Mouse (Mus musculus) testis, adult 2 months (tissue): ENCODE measurements around the gene Rragb.
A peak's percentile ranks its signal among the peaks of the same experiment; 100 is the strongest.

ENCODE experiments used
- CTCF ChIP-seq: fragments of 200-500 bp; IDR thresholded peaks from 2 replicates; pipeline ENCODE4 v1.5.1; 2012; ENCODE audit warnings: low read depth, mild to moderate bottlenecking, inconsistent platforms, low read length, moderate library complexity; ENCODE audit not compliant: control insufficient read depth, insufficient read depth, insufficient replicate concordance
- POLR2A ChIP-seq: fragments of 200-500 bp; IDR thresholded peaks from 2 replicates; pipeline ENCODE4 v1.6.1; 2012; ENCODE audit warnings: low read depth, mild to moderate bottlenecking, inconsistent platforms, low read length, moderate library complexity; ENCODE audit not compliant: control insufficient read depth

DNA sequence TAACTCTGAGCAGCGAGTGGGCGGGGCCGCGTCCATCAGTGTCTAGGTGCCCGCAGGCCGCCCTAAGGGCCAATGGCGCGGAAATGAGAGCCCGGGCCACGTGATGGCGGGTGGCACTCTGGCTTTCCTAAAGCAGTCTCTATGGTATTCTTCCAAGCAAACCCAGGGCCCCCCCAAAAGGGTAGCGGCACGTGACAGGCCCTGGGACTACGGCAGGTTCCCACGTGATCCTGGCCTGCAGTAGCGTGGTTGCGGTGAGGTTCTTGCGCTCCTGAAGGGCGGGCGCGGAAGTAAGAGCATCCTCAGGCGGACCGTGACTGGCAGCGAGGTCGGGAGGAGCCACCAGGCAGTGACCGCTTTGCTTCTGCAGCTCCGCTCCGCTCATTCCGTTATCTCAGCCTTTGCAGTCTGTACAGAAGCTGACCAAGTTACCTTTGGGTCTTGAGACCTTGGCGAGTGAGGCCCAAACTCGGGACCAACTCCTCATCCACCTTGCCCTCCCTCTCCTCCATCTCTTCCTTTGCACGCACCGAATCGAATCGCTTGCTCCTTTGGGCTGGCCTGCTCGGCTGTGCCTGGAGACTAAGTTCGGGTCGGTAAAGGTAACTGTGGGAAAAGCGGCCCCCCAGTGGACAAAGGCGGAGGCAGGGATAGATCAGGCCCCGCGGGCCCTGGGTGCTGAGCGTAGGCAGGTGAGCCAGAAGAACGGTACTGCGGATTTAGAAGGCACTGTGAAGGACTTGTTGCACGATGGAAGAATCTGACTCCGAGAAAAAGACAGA, at the start of gene Rragb:
- TF ChIP-seq CTCF (no peak), POLR2A (peak; percentile 54; the same call in 1 of the 2 replicates)
